Mouse (Mus musculus): ENCODE data around the gene Rragc. TPM values are rescaled to one million over a fixed set of nuclear protein-coding genes. Genes with fewer than 3 reads are reported as not detected.

Gene Rragc
- polyA plus RNA-seq, 1 experiment from 2014 or later: 47.4 TPM

DNA sequence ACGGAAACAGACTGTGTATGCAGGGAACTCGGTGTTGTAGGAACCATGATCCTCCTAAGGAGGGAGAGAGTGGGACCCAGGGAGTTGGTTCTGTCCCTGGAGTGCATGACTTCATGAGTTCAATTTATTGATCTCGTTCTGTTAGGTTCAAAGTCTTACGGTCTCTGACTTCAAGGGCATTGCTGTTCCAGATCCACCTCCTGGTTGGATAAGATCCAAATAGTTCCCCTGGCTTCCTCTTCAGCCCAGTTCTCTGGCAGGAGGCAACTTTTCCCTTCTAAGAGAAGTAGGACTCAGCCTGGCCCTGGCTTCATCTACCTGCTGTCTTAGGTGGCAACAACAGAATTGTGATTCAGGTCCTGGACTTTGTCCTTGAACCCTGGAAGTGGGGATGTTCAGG is 40.6 kb downstream of the Rragc start:
- Histone ChIP-seq H3K36me3 (ENCODE audit: insufficient read depth, low read length) (no peaks in the 10 kb centered on the region), H3K27me3 (replicated peaks; ENCODE audit: insufficient read depth, low read length) (0 out of 2 replicates have a peak, but pooled peaks cover 3% of the 10 kb centered on the region), H3K27ac (ENCODE audit: low read length) (no peak overlapping the region), H3K4me3 (ENCODE audit: low read depth, low read length) (no peak overlapping the region), H3K9ac (replicated peaks; ENCODE audit: low read depth) (no peak overlapping the region), H3K4me1 (ENCODE audit: insufficient read depth, low read depth, low read length) (no peaks in the 10 kb centered on the region), H3K9me3 (ENCODE audit: low read length) (no peaks in the 10 kb centered on the region), H3K4me2 (replicated peaks; ENCODE audit: low read depth, low read length) (no peak overlapping the region)
- no peak for TF ChIP-seq EP300 (IDR thresholded peaks at IDR 0.05)
- TF ChIP-seq CTCF (IDR thresholded peaks at IDR 0.05): no peak
- DNase-seq (ENCODE audit: low spot score) (no peak), ATAC-seq (no peak)
- WGBS: 60% methylated on average over 4 of the region's 4 CpGs

- Histone ChIP-seq H3K27ac (ENCODE audit: low read length) (no peak overlapping the region), H3K36me3 (ENCODE audit: insufficient read depth, low read length) (no peaks in the 10 kb centered on the region), H3K27me3 (replicated peaks; ENCODE audit: insufficient read depth, low read length) (0 out of 2 replicates have a peak, but pooled peaks cover 3% of the 10 kb centered on the region), H3K9ac (replicated peaks; ENCODE audit: low read depth) (no peak overlapping the region), H3K4me1 (ENCODE audit: insufficient read depth, low read depth, low read length) (no peaks in the 10 kb centered on the region), H3K4me2 (replicated peaks; ENCODE audit: low read depth, low read length) (no peak overlapping the region), H3K4me3 (ENCODE audit: low read depth, low read length) (no peak overlapping the region), H3K9me3 (ENCODE audit: low read length) (no peaks in the 10 kb centered on the region)
- ATAC-seq: no peak
- no peak for DNase-seq (ENCODE audit: low spot score)
- no peak for TF ChIP-seq EP300 (IDR thresholded peaks at IDR 0.05)
- TF ChIP-seq CTCF (IDR thresholded peaks at IDR 0.05): no peak
- 38% methylated on average over 4 of the region's 4 CpGs for WGBS
Observed at GRCm38 (mm10) chr4:123960955-123961354, 43.7 kb downstream of the Rragc start.

DNA sequence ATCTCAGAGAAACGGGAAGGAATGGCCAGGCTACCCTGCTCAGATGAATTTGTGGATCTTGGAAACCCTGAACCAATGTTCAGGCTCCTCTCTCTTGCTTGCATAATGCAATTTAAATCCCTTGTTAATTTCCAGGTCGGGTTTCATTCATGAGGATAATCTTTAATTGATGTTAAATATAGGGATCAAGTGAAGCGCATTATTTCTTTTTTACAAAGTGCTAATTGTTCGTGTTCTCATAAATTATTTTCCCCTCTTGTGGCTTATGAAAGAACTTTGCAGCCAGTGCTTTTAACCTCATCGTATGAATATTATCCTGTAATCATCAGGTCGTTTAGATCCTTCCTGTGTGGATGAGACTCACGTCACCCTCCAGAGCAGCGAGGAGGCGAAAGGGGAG is 45.5 kb downstream of the Rragc start:
- H3K27ac ChIP-seq (ENCODE audit: low read length): no peak overlapping the region
- no peaks in the 10 kb centered on the region for H3K27me3 ChIP-seq (replicated peaks; ENCODE audit: insufficient read depth, low read length)
- WGBS: 59% methylated on average over 9 of the region's 9 CpGs
- H3K4me1 ChIP-seq (ENCODE audit: insufficient read depth, low read depth, low read length): no peaks in the 10 kb centered on the region
- DNase-seq (ENCODE audit: low spot score) (no peak), ATAC-seq (no peak)
- H3K9ac ChIP-seq (replicated peaks; ENCODE audit: low read depth): no peak overlapping the region
- H3K4me3 ChIP-seq (ENCODE audit: low read depth, low read length): no peak overlapping the region
- no peaks in the 10 kb centered on the region for H3K9me3 ChIP-seq (ENCODE audit: low read length)
- TF ChIP-seq EP300 (IDR thresholded peaks at IDR 0.05) (no peak), CTCF (IDR thresholded peaks at IDR 0.05) (no peak)
- no peaks in the 10 kb centered on the region for H3K36me3 ChIP-seq (ENCODE audit: insufficient read depth, low read length)
- H3K4me2 ChIP-seq (replicated peaks; ENCODE audit: low read depth, low read length): no peak overlapping the region

DNA sequence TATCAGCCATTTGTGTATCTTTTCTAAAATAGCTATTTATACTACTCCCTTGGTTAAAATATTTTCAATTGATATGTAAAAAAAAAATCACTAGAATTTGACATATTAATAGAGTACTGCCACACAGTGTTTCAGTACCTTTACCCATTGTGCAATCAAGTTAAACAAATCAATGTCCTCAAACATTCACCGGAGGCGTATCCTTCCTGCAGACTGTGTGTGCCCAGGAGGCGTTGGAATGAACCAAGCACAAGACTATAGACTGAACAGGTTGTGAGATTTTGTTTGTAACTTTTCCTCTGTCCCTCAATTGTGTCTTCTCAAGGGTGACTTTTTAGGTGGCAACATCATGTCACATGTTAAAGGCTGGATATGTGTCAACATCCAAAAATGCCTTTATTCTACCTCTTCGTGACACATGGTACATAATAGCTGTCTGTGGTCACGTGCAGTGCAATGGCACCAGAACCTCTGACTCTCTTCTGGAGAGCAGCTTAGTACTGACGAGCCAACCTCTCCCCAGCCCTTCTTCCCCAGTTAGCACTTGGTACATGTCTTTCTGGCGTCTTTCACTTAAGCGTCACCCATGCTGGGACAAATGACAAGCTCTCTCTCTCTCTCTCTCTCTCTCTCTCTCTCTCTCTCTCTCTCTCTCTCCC is 51.5 kb downstream of the Rragc start:
- no peaks in the 10 kb centered on the region; the same call in 1 of the 2 replicates for H3K27me3 ChIP-seq (replicated peaks; ENCODE audit: insufficient read depth, low read length)
- WGBS: 65% methylated on average over 8 of the region's 8 CpGs

GRCm38 (mm10) chr4:123969458-123969857 is 52.2 kb downstream of the Rragc start:
- Histone ChIP-seq H3K27me3 (replicated peaks; ENCODE audit: insufficient read depth, low read length) (no peaks in the 10 kb centered on the region; the same call in 1 of the 2 replicates), H3K27ac (ENCODE audit: low read length) (no peak overlapping the region), H3K36me3 (ENCODE audit: insufficient read depth, low read length) (no peaks in the 10 kb centered on the region), H3K9me3 (ENCODE audit: low read length) (no peaks in the 10 kb centered on the region), H3K4me1 (ENCODE audit: insufficient read depth, low read depth, low read length) (no peaks in the 10 kb centered on the region), H3K4me3 (ENCODE audit: low read depth, low read length) (no peak overlapping the region), H3K4me2 (replicated peaks; ENCODE audit: low read depth, low read length) (no peak overlapping the region), H3K9ac (replicated peaks; ENCODE audit: low read depth) (no peak overlapping the region)
- WGBS: 61% methylated on average over 7 of the region's 7 CpGs
- TF ChIP-seq CTCF (IDR thresholded peaks at IDR 0.05): no peak
- DNase-seq (ENCODE audit: low spot score) (no peak), ATAC-seq (no peak)

More for the DNA sequence above, 51.5 kb downstream of the Rragc start:
- no peak overlapping the region for H3K4me2 ChIP-seq (replicated peaks; ENCODE audit: low read depth, low read length)
- H3K4me3 ChIP-seq (ENCODE audit: low read depth, low read length): no peak overlapping the region
- H3K4me1 ChIP-seq (ENCODE audit: insufficient read depth, low read depth, low read length): no peaks in the 10 kb centered on the region
- DNase-seq (ENCODE audit: low spot score): no peak
- no peak for ATAC-seq
- TF ChIP-seq CTCF (IDR thresholded peaks at IDR 0.05): no peak
- no peak for TF ChIP-seq EP300 (IDR thresholded peaks at IDR 0.05)
- H3K27ac ChIP-seq (ENCODE audit: low read length): no peak overlapping the region
- H3K36me3 ChIP-seq (ENCODE audit: insufficient read depth, low read length): no peaks in the 10 kb centered on the region
- no peak overlapping the region for H3K9ac ChIP-seq (replicated peaks; ENCODE audit: low read depth)
- no peaks in the 10 kb centered on the region for H3K9me3 ChIP-seq (ENCODE audit: low read length)

DNA sequence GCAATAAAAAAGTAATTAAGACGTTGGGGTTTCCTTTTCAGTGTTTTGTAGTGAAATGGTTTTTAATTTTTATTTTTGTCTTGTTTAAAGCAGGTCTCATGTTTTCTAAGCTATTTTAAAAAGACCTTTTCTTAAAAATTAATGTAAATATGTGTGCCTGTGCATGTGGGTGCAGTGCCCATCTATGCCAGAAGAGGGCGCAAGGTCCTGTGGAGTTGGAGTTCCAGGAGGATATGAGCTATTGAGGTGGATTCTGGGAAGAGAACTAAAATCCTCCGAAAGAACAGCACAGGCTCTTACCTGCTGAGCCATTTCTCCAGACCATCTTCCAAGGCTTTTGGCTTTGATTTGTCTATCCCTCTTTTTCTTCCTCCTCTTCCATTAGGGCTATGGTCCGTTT is 53.8 kb downstream of the Rragc start:
- H3K36me3 ChIP-seq (ENCODE audit: insufficient read depth, low read length): no peaks in the 10 kb centered on the region
- H3K4me1 ChIP-seq (ENCODE audit: insufficient read depth, low read depth, low read length): no peaks in the 10 kb centered on the region
- H3K4me2 ChIP-seq (replicated peaks; ENCODE audit: low read depth, low read length): no peak overlapping the region
- no peaks in the 10 kb centered on the region; the same call in 1 of the 2 replicates for H3K27me3 ChIP-seq (replicated peaks; ENCODE audit: insufficient read depth, low read length)
- 86% methylated on average over 4 of the region's 4 CpGs for WGBS
- ATAC-seq (no peak), DNase-seq (ENCODE audit: low spot score) (no peak)
- H3K9ac ChIP-seq (replicated peaks; ENCODE audit: low read depth): no peak overlapping the region
- TF ChIP-seq CTCF (IDR thresholded peaks at IDR 0.05): peak; percentile 49
- TF ChIP-seq EP300 (IDR thresholded peaks at IDR 0.05): no peak
- no peaks in the 10 kb centered on the region for H3K9me3 ChIP-seq (ENCODE audit: low read length)
- H3K4me3 ChIP-seq (ENCODE audit: low read depth, low read length): no peak overlapping the region
- H3K27ac ChIP-seq (ENCODE audit: low read length): no peak overlapping the region

Measured in lung, postnatal 0 days (tissue).